14 mouse cellular contexts compared by ENCODE assay signal in genomic region chr14:32168653-32169231, GRCm38 (mm10). TPM values are rescaled to one million over a fixed set of nuclear protein-coding genes. Genes with fewer than 3 reads are reported as not detected.
DNase-seq lines count a peak whose midpoint lies in the region; ATAC-seq lines count a peak whose summit lies in the region.
"Had no signal": no experiment of that assay in that cellular context is flagged by ENCODE, and none has a peak within 500 bp of the region (broad histone marks: within the 10 kb centered on the region; RNA-seq: fewer than 3 reads in every experiment).

No protein-coding gene starts in this region.

- H3K36me3 ChIP-seq in forebrain, embryonic 10.5 days (replicated peaks): peaks cover 25% of the 10 kb centered on the region
- H3K36me3 ChIP-seq in forebrain, embryonic 11.5 days (ENCODE audit: control insufficient read depth, insufficient read depth, low read length): no peaks in the 10 kb centered on the region; the same call in 1 of the 2 replicates
- peaks cover 22% of the 10 kb centered on the region for H3K36me3 ChIP-seq in midbrain, embryonic 10.5 days
- H3K36me3 ChIP-seq in midbrain, embryonic 13.5 days: peaks cover 15% of the 10 kb centered on the region
- peaks cover 5% of the 10 kb centered on the region; the same call in 1 of the 2 replicates for H3K36me3 ChIP-seq in intestine, embryonic 15.5 days

- H3K27ac ChIP-seq in forebrain, embryonic 10.5 days: 0 out of 2 replicates have a peak overlapping the region, but pooled peaks have one; percentile 30
- H3K27ac ChIP-seq in forebrain, embryonic 11.5 days (ENCODE audit: low read depth, low read length): no peak overlapping the region
- H3K27ac ChIP-seq in midbrain, embryonic 10.5 days (replicated peaks): 0 out of 2 replicates have a peak overlapping the region, but pooled peaks have one; percentile 46
- no peak overlapping the region for H3K27ac ChIP-seq in midbrain, embryonic 13.5 days
- H3K27ac ChIP-seq in intestine, embryonic 15.5 days: no peak overlapping the region
- H3K27ac ChIP-seq: limb, embryonic 12.5 days; neural tube, embryonic 12.5 days had no signal

- 80% methylated on average over 3 of the region's 3 CpGs for WGBS in forebrain, embryonic 10.5 days
- WGBS in forebrain, embryonic 11.5 days: 76% methylated on average over 3 of the region's 3 CpGs
- 72% methylated on average over 3 of the region's 3 CpGs for WGBS in midbrain, embryonic 10.5 days
- WGBS in midbrain, embryonic 13.5 days: 73% methylated on average over 3 of the region's 3 CpGs
- 79% methylated on average over 3 of the region's 3 CpGs for WGBS in intestine, embryonic 15.5 days

- no peaks in the 10 kb centered on the region for H3K9me3 ChIP-seq in forebrain, embryonic 10.5 days
- H3K9me3 ChIP-seq in forebrain, embryonic 11.5 days (ENCODE audit: control insufficient read depth, low read length): no peaks in the 10 kb centered on the region
- H3K9me3 ChIP-seq in midbrain, embryonic 10.5 days (replicated peaks): no peaks in the 10 kb centered on the region
- no peaks in the 10 kb centered on the region for H3K9me3 ChIP-seq in midbrain, embryonic 13.5 days
- H3K9me3 ChIP-seq in intestine, embryonic 15.5 days: no peaks in the 10 kb centered on the region
- H3K9me3 ChIP-seq: limb, embryonic 12.5 days; neural tube, embryonic 12.5 days had no signal

- no peak overlapping the region for H3K9ac ChIP-seq in forebrain, embryonic 11.5 days (ENCODE audit: low read length)
- no peak overlapping the region for H3K9ac ChIP-seq in midbrain, embryonic 13.5 days (replicated peaks)
- no peak overlapping the region for H3K9ac ChIP-seq in intestine, embryonic 15.5 days
- H3K9ac ChIP-seq: limb, embryonic 12.5 days; neural tube, embryonic 12.5 days had no signal

- ATAC-seq in forebrain, embryonic 11.5 days (replicated peaks; ENCODE audit: low FRiP score): no peak
- ATAC-seq in midbrain, embryonic 13.5 days: no peak
- no peak for ATAC-seq in intestine, embryonic 15.5 days

- no peak for DNase-seq in forebrain, embryonic 10.5 days (ENCODE audit: extremely low spot score, low spot score)
- no peak for DNase-seq in forebrain, embryonic 11.5 days (ENCODE audit: low spot score)
- no peak for DNase-seq in midbrain, embryonic 10.5 days (ENCODE audit: low spot score)
- DNase-seq in spleen, postnatal 36 days (ENCODE audit: low spot score in 2 of 2): peak; percentile 51 to 77
- DNase-seq in ovary, postnatal 14 days (ENCODE audit: low spot score): no peak
- DNase-seq in thymus, adult 18-20 months: no peak
- DNase-seq: B cell, adult 2 months; embryo, embryonic 11 days; kidney, adult 9 months had no signal

- no peak overlapping the region; the same call in 1 of the 2 replicates for H3K4me3 ChIP-seq in forebrain, embryonic 10.5 days
- H3K4me3 ChIP-seq in forebrain, embryonic 11.5 days (ENCODE audit: low read depth, low read length): no peak overlapping the region
- peak overlapping the region; percentile 9; the same call in 1 of the 2 replicates for H3K4me3 ChIP-seq in midbrain, embryonic 10.5 days
- H3K4me3 ChIP-seq in midbrain, embryonic 13.5 days (replicated peaks): no peak overlapping the region
- H3K4me3 ChIP-seq in intestine, embryonic 15.5 days (replicated peaks): no peak overlapping the region
- H3K4me3 ChIP-seq: limb, embryonic 12.5 days; neural tube, embryonic 12.5 days had no signal

- no peak overlapping the region for H3K4me2 ChIP-seq in forebrain, embryonic 11.5 days (ENCODE audit: low read depth, low read length, severe bottlenecking)
- no peak overlapping the region for H3K4me2 ChIP-seq in midbrain, embryonic 13.5 days (replicated peaks)
- H3K4me2 ChIP-seq in intestine, embryonic 15.5 days (replicated peaks): 0 out of 2 replicates have a peak overlapping the region, but pooled peaks have one; percentile 14
- H3K4me2 ChIP-seq: limb, embryonic 12.5 days; neural tube, embryonic 12.5 days had no signal

- peaks cover 23% of the 10 kb centered on the region for H3K4me1 ChIP-seq in forebrain, embryonic 10.5 days
- H3K4me1 ChIP-seq in forebrain, embryonic 11.5 days (replicated peaks; ENCODE audit: control insufficient read depth, insufficient read depth, low read length): peaks cover 5% of the 10 kb centered on the region; the same call in 1 of the 2 replicates
- peaks cover 21% of the 10 kb centered on the region for H3K4me1 ChIP-seq in midbrain, embryonic 10.5 days
- H3K4me1 ChIP-seq in midbrain, embryonic 13.5 days (replicated peaks): peaks cover 17% of the 10 kb centered on the region
- peaks cover 15% of the 10 kb centered on the region for H3K4me1 ChIP-seq in intestine, embryonic 15.5 days (replicated peaks)

- H3K27me3 ChIP-seq in forebrain, embryonic 10.5 days (ENCODE audit: poor library complexity, severe bottlenecking): no peaks in the 10 kb centered on the region
- H3K27me3 ChIP-seq in forebrain, embryonic 11.5 days (ENCODE audit: control insufficient read depth, insufficient read depth, low read length): no peaks in the 10 kb centered on the region
- H3K27me3 ChIP-seq in midbrain, embryonic 10.5 days (ENCODE audit: low read depth, poor library complexity, severe bottlenecking): no peaks in the 10 kb centered on the region
- no peaks in the 10 kb centered on the region for H3K27me3 ChIP-seq in midbrain, embryonic 13.5 days
- no peaks in the 10 kb centered on the region for H3K27me3 ChIP-seq in intestine, embryonic 15.5 days (replicated peaks)
- H3K27me3 ChIP-seq: limb, embryonic 12.5 days; neural tube, embryonic 12.5 days had no signal

RNA-seq across cellular contexts. Expression of gene Ncoa4, which starts 9.1 kb away (rescaled TPM):
- 69.6 and 82.1 TPM in 2 replicates for polyA plus RNA-seq in forebrain, embryonic 10.5 days (2016; fragmentation: Nextera tagmentation; extraction: Ambion mirVana)
- polyA plus RNA-seq in forebrain, embryonic 11.5 days (2014; fragmentation: Nextera tagmentation; extraction: Ambion mirVana): 102 and 105 TPM in 2 replicates
- 71.1 and 82.2 TPM in 2 replicates for polyA plus RNA-seq in midbrain, embryonic 10.5 days (2016; fragmentation: Nextera tagmentation; extraction: Ambion mirVana)
- polyA plus RNA-seq in midbrain, embryonic 13.5 days (2015; fragmentation: Nextera tagmentation; extraction: Ambion mirVana): 89.7 and 93.6 TPM in 2 replicates
- 164 and 166 TPM in 2 replicates for polyA plus RNA-seq in intestine, embryonic 15.5 days (2015; fragmentation: Nextera tagmentation; extraction: Ambion mirVana)

RNA-seq across cellular contexts. Expression of gene Msmb, which starts 26.9 kb away (rescaled TPM):
- polyA plus RNA-seq in forebrain, embryonic 10.5 days (2016; fragmentation: Nextera tagmentation; extraction: Ambion mirVana): not detected in 2 replicates
- polyA plus RNA-seq in forebrain, embryonic 11.5 days (2014; fragmentation: Nextera tagmentation; extraction: Ambion mirVana): not detected in 2 replicates
- polyA plus RNA-seq in midbrain, embryonic 10.5 days (2016; fragmentation: Nextera tagmentation; extraction: Ambion mirVana): not detected in 2 replicates
- not detected in 2 replicates for polyA plus RNA-seq in midbrain, embryonic 13.5 days (2015; fragmentation: Nextera tagmentation; extraction: Ambion mirVana)
- polyA plus RNA-seq in intestine, embryonic 15.5 days (2015; fragmentation: Nextera tagmentation; extraction: Ambion mirVana): not detected in 2 replicates
- polyA plus RNA-seq: frontal cortex, adult 2 months; limb, embryonic 12.5 days; neural tube, embryonic 12.5 days had no signal

RNA-seq across cellular contexts. Expression of gene Timm23, which starts 33.0 kb away (rescaled TPM):
- 356 and 363 TPM in 2 replicates for polyA plus RNA-seq in forebrain, embryonic 10.5 days (2016; fragmentation: Nextera tagmentation; extraction: Ambion mirVana)
- 274 TPM in 2 replicates for polyA plus RNA-seq in forebrain, embryonic 11.5 days (2014; fragmentation: Nextera tagmentation; extraction: Ambion mirVana)
- 312 and 360 TPM in 2 replicates for polyA plus RNA-seq in midbrain, embryonic 10.5 days (2016; fragmentation: Nextera tagmentation; extraction: Ambion mirVana)
- 215 and 223 TPM in 2 replicates for polyA plus RNA-seq in midbrain, embryonic 13.5 days (2015; fragmentation: Nextera tagmentation; extraction: Ambion mirVana)
- 335 and 338 TPM in 2 replicates for polyA plus RNA-seq in intestine, embryonic 15.5 days (2015; fragmentation: Nextera tagmentation; extraction: Ambion mirVana)

RNA-seq across cellular contexts. Expression of gene Parg, which starts 33.0 kb away (rescaled TPM):
- 45.2 and 51.9 TPM in 2 replicates for polyA plus RNA-seq in forebrain, embryonic 10.5 days (2016; fragmentation: Nextera tagmentation; extraction: Ambion mirVana)
- polyA plus RNA-seq in forebrain, embryonic 11.5 days (2014; fragmentation: Nextera tagmentation; extraction: Ambion mirVana): 61.2 and 63.6 TPM in 2 replicates
- polyA plus RNA-seq in midbrain, embryonic 10.5 days (2016; fragmentation: Nextera tagmentation; extraction: Ambion mirVana): 47.5 and 48.5 TPM in 2 replicates
- 42.5 and 44.3 TPM in 2 replicates for polyA plus RNA-seq in midbrain, embryonic 13.5 days (2015; fragmentation: Nextera tagmentation; extraction: Ambion mirVana)
- polyA plus RNA-seq in intestine, embryonic 15.5 days (2015; fragmentation: Nextera tagmentation; extraction: Ambion mirVana): 35.9 and 37.0 TPM in 2 replicates

Comparison
In these comparisons a context has a peak if more than half of its experiments do, and no peak if none do; other contexts are left out.
1. H3K27ac ChIP-seq: peak in forebrain, embryonic 10.5 days (single experiment) and midbrain, embryonic 10.5 days (single experiment); none in forebrain, embryonic 11.5 days (single experiment), midbrain, embryonic 13.5 days (single experiment) and intestine, embryonic 15.5 days (single experiment).
2. DNase-seq: peak in spleen, postnatal 36 days (2 of 2); none in forebrain, embryonic 10.5 days (single experiment), forebrain, embryonic 11.5 days (single experiment), midbrain, embryonic 10.5 days (single experiment), ovary, postnatal 14 days (single experiment) and thymus, adult 18-20 months (0 of 2).